Mouse (Mus musculus) midbrain, embryonic 14.5 days (tissue): ENCODE data around the gene Btaf1. TPM values are rescaled to one million over a fixed set of nuclear protein-coding genes. Genes with fewer than 3 reads are reported as not detected.

ENCODE experiments used
- ATAC-seq: fragments of 200-750 bp; cut with Nextera tagmentation; 2 replicates; pipeline ENCODE4 v1.8.0; 2017; ENCODE audit warnings: moderate number of reproducible peaks, moderate library complexity; ENCODE audit not compliant: low FRiP score, low TSS enrichment
- DNase-seq: peaks from one replicate; pipeline ENCODE4 v3.0.0-alpha.2; 2015
- H3K27ac ChIP-seq: fragments of 300-500 bp; sonication (generic); replicated peaks from 2 replicates; pipeline ENCODE4 v1.5.1; 2014; ENCODE audit warnings: mild to moderate bottlenecking, low read depth, low read length, moderate library complexity
- H3K27me3 ChIP-seq: fragments of 300-500 bp; sonication (generic); 2 replicates; pipeline ENCODE4 v1.6.1; 2014; ENCODE audit warnings: low read length, control low read depth, mixed read lengths; ENCODE audit not compliant: control insufficient read depth, insufficient read depth
- H3K36me3 ChIP-seq: fragments of 300-500 bp; sonication (generic); 2 replicates; pipeline ENCODE4 v1.6.1; 2014; ENCODE audit warnings: low read length, control low read depth; ENCODE audit not compliant: control insufficient read depth, insufficient read depth
- H3K4me1 ChIP-seq: fragments of 300-500 bp; sonication (generic); 2 replicates; pipeline ENCODE4 v1.6.1; 2014; ENCODE audit warnings: mild to moderate bottlenecking, antibody characterized with exemption, low read length, control low read depth; ENCODE audit not compliant: control insufficient read depth, insufficient read depth
- H3K4me2 ChIP-seq: fragments of 300-500 bp; sonication (generic); 2 replicates; pipeline ENCODE4 v1.6.1; 2014; ENCODE audit warnings: mild to moderate bottlenecking, low read length, moderate library complexity
- H3K4me3 ChIP-seq: fragments of 300-500 bp; sonication (generic); replicated peaks from 2 replicates; pipeline ENCODE4 v1.5.1; 2014; ENCODE audit warnings: low read depth, low read length
- H3K9ac ChIP-seq: fragments of 300-500 bp; sonication (generic); replicated peaks from 2 replicates; pipeline ENCODE4 v1.6.1; 2014; ENCODE audit warnings: mild to moderate bottlenecking, low read length, moderate library complexity
- H3K9me3 ChIP-seq: fragments of 300-500 bp; sonication (generic); 2 replicates; pipeline ENCODE4 v1.6.1; 2016; ENCODE audit warnings: low read length, control low read depth, mixed read lengths; ENCODE audit not compliant: control insufficient read depth
- WGBS: fragments of 180-500 bp; shearing (Covaris S2); extraction: QIAGEN DNeasy Blood & Tissue Kit; methylation state at CpG from one replicate; pipeline ENCODE4 v1.1.7; 2014; 5-methylcytosine and 5-hydroxymethylcytosine counted together
- polyA plus RNA-seq: library from polyadenylated mRNA; unstranded; fragments of >200 nt; fragmentation: Nextera tagmentation; extraction: Ambion mirVana; gene quantifications from 2 replicates; pipeline ENCODE4 v1.2.1, GENCODE M21; 2014

The Btaf1 gene
- polyA plus RNA-seq, 1 experiment from 2014 or later, result 15.4 TPM

- H3K36me3 ChIP-seq, result peaks cover 6% of the 10 kb centered on the region; the same call in 1 of the 2 replicates
- no peak overlapping the region for H3K27ac ChIP-seq
- H3K9ac ChIP-seq, result no peak overlapping the region
- no peaks in the 10 kb centered on the region; the same call in 1 of the 2 replicates for H3K9me3 ChIP-seq
- no peak overlapping the region for H3K4me3 ChIP-seq
- H3K4me2 ChIP-seq, result no peak overlapping the region
- no peak for DNase-seq
- 71% methylated on average over 11 of the region's 11 CpGs for WGBS
- no peak for ATAC-seq
- peaks cover 7% of the 10 kb centered on the region; the same call in 1 of the 2 replicates for H3K4me1 ChIP-seq
- no peaks in the 10 kb centered on the region for H3K27me3 ChIP-seq
Measured at GRCm38 (mm10) chr19:37020951-37021350, 95.1 kb downstream of the Btaf1 start.

GRCm38 (mm10) chr19:37022146-37022545 lies 96.3 kb downstream of the Btaf1 start:
- no peaks in the 10 kb centered on the region for H3K27me3 ChIP-seq
- no peak overlapping the region for H3K4me2 ChIP-seq
- H3K27ac ChIP-seq, result no peak overlapping the region
- 88% methylated on average over 5 of the region's 5 CpGs for WGBS
- peaks cover 7% of the 10 kb centered on the region; the same call in 1 of the 2 replicates for H3K4me1 ChIP-seq
- peaks cover 6% of the 10 kb centered on the region; the same call in 1 of the 2 replicates for H3K36me3 ChIP-seq
- no peak overlapping the region for H3K9ac ChIP-seq
- no peaks in the 10 kb centered on the region for H3K9me3 ChIP-seq
- ATAC-seq (no peak), DNase-seq (no peak)
- no peak overlapping the region for H3K4me3 ChIP-seq

GRCm38 (mm10) chr19:37025839-37026319 lies 100.0 kb downstream of the Btaf1 start:
- ATAC-seq (no peak), DNase-seq (no peak)
- 71% methylated on average over 13 of the region's 13 CpGs for whole genome bisulfite sequencing
- Histone ChIP-seq H3K9ac (no peak overlapping the region), H3K9me3 (no peaks in the 10 kb centered on the region), H3K4me3 (no peak overlapping the region), H3K4me2 (no peak overlapping the region), H3K4me1 (no peaks in the 10 kb centered on the region), H3K27me3 (no peaks in the 10 kb centered on the region), H3K36me3 (peaks cover 6% of the 10 kb centered on the region; the same call in 1 of the 2 replicates), H3K27ac (no peak overlapping the region)

- 86% methylated on average over 11 of the region's 11 CpGs for WGBS
Measured at GRCm38 (mm10) chr19:37026408-37026807, 100.5 kb downstream of the Btaf1 start.

GRCm38 (mm10) chr19:37029771-37030170 lies 103.9 kb downstream of the Btaf1 start:
- Histone ChIP-seq H3K27me3 (no peaks in the 10 kb centered on the region), H3K9me3 (no peaks in the 10 kb centered on the region), H3K4me1 (no peaks in the 10 kb centered on the region), H3K36me3 (peaks cover 2% of the 10 kb centered on the region; the same call in 1 of the 2 replicates), H3K4me3 (no peak overlapping the region), H3K4me2 (no peak overlapping the region), H3K27ac (no peak overlapping the region), H3K9ac (no peak overlapping the region)
- WGBS, result 77% methylated on average over 6 of the region's 6 CpGs
- DNase-seq, result no peak
- ATAC-seq, result no peak

More at GRCm38 (mm10) chr19:37026408-37026807, 100.5 kb downstream of the Btaf1 start:
- peaks cover 6% of the 10 kb centered on the region; the same call in 1 of the 2 replicates for H3K36me3 ChIP-seq
- H3K9ac ChIP-seq, result no peak overlapping the region
- H3K4me3 ChIP-seq, result no peak overlapping the region
- no peaks in the 10 kb centered on the region for H3K27me3 ChIP-seq
- ATAC-seq (no peak), DNase-seq (no peak)
- H3K27ac ChIP-seq, result no peak overlapping the region
- H3K4me1 ChIP-seq, result no peaks in the 10 kb centered on the region
- H3K4me2 ChIP-seq, result no peak overlapping the region
- no peaks in the 10 kb centered on the region for H3K9me3 ChIP-seq

GRCm38 (mm10) chr19:37031446-37031845 lies 105.6 kb downstream of the Btaf1 start:
- no peaks in the 10 kb centered on the region for H3K9me3 ChIP-seq
- no peak overlapping the region for H3K4me3 ChIP-seq
- H3K27me3 ChIP-seq, result no peaks in the 10 kb centered on the region
- H3K36me3 ChIP-seq, result no peaks in the 10 kb centered on the region
- ATAC-seq (no peak), DNase-seq (no peak)
- no peak overlapping the region for H3K4me2 ChIP-seq
- H3K4me1 ChIP-seq, result no peaks in the 10 kb centered on the region
- H3K9ac ChIP-seq, result no peak overlapping the region
- 91% methylated on average over 5 of the region's 5 CpGs for WGBS
- H3K27ac ChIP-seq, result no peak overlapping the region

GRCm38 (mm10) chr19:37032364-37032763 lies 106.5 kb downstream of the Btaf1 start:
- Histone ChIP-seq H3K9ac (no peak overlapping the region), H3K4me2 (no peak overlapping the region), H3K27me3 (no peaks in the 10 kb centered on the region), H3K9me3 (no peaks in the 10 kb centered on the region), H3K27ac (no peak overlapping the region), H3K4me1 (no peaks in the 10 kb centered on the region), H3K4me3 (no peak overlapping the region), H3K36me3 (no peaks in the 10 kb centered on the region)
- 92% methylated on average over 2 of the region's 2 CpGs for WGBS
- no peak for DNase-seq
- ATAC-seq, result no peak

GRCm38 (mm10) chr19:37040906-37041305 lies 115.0 kb downstream of the Btaf1 start:
- DNase-seq, result no peak
- no peaks in the 10 kb centered on the region for H3K27me3 ChIP-seq

GRCm38 (mm10) chr19:37044431-37044830 lies 118.6 kb downstream of the Btaf1 start:
- no peak for ATAC-seq
- Histone ChIP-seq H3K9ac (no peak overlapping the region), H3K4me2 (no peak overlapping the region), H3K9me3 (no peaks in the 10 kb centered on the region), H3K27ac (no peak overlapping the region), H3K4me1 (no peaks in the 10 kb centered on the region), H3K36me3 (0 out of 2 replicates have a peak, but pooled peaks cover 2% of the 10 kb centered on the region), H3K27me3 (no peaks in the 10 kb centered on the region), H3K4me3 (no peak overlapping the region)
- 88% methylated on average over 10 of the region's 10 CpGs for WGBS
- DNase-seq, result no peak

More at GRCm38 (mm10) chr19:37040906-37041305, 115.0 kb downstream of the Btaf1 start:
- H3K4me3 ChIP-seq, result no peak overlapping the region
- no peak overlapping the region for H3K4me2 ChIP-seq
- H3K4me1 ChIP-seq, result no peaks in the 10 kb centered on the region
- no peak overlapping the region for H3K27ac ChIP-seq
- ATAC-seq, result no peak
- H3K36me3 ChIP-seq, result 0 out of 2 replicates have a peak, but pooled peaks cover 6% of the 10 kb centered on the region
- H3K9me3 ChIP-seq, result no peaks in the 10 kb centered on the region
- H3K9ac ChIP-seq, result no peak overlapping the region
